Mouse (Mus musculus): ENCODE data around the gene Ptprj.

GRCm38 (mm10) chr2:90565192-90565929 lies 15.1 kb downstream of the Ptprj start:
- TF ChIP-seq GATA1 (IDR thresholded peaks at IDR 0.05; ENCODE audit: borderline replicate concordance, low read length) (no peak), FLI1 (IDR thresholded peaks at IDR 0.05; ENCODE audit: low read length) (no peak)
